Mouse (Mus musculus): ENCODE results near the gene Tmem121.
"Not testable (repeated sequence)": the region's sequence is repeated elsewhere in the genome, so short reads cannot be mapped to it uniquely, and the experiment has no call there.

Gene Tmem121

DNA sequence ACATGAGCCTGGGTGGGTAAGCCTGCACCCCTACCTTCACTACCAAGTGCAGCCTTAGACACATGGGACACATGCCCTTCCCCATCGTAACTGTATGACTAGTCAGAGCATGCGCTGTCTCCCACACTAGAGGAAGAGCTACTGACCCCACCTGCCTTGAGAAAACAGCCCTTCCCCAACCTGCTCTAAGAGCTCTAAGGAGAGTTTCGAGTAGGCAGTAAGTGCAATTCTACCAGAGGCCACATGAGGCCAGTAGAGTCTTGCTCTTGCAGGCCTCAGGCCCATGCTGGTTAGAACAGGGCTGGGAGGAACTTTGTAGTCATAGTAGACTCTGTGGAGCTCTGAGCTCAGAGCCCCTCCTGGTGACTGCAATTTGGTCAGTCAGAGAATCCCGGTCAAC is 34.7 kb downstream of the Tmem121 start:
- DNase-seq (ENCODE audit: low spot score) = peak; percentile 67

GRCm38 (mm10) chr12:113221289-113221688 is 35.6 kb downstream of the Tmem121 start:
- peak; percentile 39 for DNase-seq (ENCODE audit: low spot score)

- peak; percentile 89 for DNase-seq (ENCODE audit: low spot score)
Measured at GRCm38 (mm10) chr12:113222121-113222636, 36.4 kb downstream of the Tmem121 start.

DNA sequence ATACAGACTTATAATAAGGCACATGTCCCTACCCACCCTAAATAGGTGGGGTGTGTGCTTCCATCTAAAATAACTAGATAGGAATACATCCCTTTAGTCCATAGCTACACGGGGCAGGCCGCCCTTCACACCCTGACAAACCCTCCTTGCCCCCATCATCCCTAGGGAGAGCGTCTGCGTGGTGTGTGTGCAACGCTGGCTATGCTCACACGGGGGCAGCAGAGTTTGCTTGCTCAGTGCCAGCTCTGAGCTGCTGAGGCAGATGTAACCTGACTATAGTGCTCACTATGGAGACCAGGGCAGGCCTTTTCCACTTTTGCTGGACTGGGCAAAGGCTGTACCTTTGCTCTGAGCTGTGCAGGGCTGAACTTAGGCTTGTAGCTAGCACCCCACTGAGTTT is 37.0 kb downstream of the Tmem121 start:
- DNase-seq (ENCODE audit: low spot score) = no peak

DNA sequence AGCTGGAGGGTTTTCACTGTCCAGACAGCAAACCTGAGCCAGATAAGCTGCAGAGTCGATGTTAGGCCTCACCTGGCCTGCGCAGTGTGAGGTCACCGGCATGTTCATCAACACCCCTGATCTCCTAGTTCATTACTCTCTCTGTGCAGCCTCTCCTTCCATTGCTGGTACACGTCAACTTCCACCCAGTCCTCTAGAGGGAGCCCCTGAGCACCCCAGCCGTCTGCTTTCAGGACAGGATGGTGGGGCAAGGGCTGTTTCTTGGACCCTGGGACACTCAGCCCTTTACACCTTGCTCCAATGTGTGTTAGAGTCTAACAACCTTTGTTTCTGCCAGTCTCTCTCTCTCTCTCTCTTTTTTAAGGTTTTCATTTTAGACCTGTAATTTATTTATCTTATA is 38.5 kb downstream of the Tmem121 start:
- DNase-seq (ENCODE audit: low spot score) = no peak

DNA sequence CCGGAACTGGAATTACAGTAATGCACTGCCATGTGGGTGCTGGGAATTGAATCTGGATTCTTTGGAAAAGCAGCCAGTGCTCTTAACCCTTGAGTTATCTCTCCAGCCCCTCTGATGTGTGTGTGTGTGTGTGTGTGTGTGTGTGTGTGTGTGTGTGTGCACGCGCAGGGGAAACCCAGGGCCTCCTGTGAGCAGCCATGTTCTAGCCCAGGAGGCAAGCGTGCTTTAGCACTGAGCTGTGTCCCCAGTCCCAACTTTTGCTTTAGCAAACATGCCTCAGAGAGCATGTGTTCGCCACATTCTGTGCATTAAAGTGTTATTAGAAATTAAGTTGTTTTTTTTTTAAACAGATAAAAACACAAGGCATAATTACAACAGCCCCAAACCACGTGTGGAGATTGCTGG is 39.0 kb downstream of the Tmem121 start:
- DNase-seq (ENCODE audit: low spot score) = no peak

DNA sequence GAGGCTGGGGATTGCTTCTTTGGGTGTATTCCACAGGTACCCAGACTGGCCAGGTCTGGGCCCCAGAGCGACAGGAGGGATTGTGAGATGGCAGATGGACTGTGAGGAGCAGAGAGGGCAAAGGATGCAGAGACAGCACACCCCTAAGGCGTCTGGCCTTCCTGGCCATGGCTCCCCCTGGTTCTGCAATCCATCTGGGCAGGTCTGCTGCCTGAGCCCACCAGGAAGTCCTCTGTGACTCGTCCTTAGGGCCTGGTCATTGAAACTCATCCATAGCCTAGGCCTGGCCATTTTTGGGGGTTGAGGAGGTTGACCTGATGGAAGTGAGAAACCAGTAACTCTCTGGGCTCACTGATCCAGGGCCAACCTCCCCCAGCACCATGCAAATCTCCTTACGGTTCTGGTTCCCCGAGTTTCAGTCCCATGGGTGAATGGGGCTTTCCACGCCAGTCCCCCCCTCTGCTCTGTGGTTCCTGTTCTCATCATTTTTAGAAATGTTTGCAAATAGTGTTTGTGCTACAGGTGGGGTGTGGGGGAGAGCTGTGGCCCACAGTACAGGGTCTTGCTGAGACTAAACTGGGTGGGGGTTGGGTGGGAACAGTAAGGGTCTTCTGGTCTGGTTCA is 42.4 kb downstream of the Tmem121 start:
- no peak for DNase-seq (ENCODE audit: low spot score)

DNA sequence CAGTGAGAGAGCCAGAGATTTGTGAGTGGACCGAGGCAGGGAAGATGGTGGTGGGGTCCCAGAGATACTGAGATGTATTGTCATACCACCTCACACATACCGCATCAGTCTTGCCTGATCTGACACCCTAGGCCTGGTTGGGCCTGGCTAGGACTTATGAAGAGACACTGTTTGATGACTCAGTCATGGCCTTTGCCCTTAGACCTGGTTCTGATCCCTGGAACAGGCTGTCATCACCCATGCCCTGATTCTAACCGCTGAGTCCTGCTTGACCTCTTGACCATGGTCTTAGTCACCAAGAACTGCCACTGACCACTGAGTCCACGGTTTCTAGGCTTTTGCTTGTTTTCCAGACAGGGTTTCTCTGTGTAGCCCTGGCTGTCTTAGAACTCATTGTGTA is 45.0 kb downstream of the Tmem121 start:
- DNase-seq (ENCODE audit: low spot score) = no peak

GRCm38 (mm10) chr12:113231551-113232263 is 46.0 kb downstream of the Tmem121 start:
- not testable (repeated sequence) for DNase-seq (ENCODE audit: low spot score)

DNA sequence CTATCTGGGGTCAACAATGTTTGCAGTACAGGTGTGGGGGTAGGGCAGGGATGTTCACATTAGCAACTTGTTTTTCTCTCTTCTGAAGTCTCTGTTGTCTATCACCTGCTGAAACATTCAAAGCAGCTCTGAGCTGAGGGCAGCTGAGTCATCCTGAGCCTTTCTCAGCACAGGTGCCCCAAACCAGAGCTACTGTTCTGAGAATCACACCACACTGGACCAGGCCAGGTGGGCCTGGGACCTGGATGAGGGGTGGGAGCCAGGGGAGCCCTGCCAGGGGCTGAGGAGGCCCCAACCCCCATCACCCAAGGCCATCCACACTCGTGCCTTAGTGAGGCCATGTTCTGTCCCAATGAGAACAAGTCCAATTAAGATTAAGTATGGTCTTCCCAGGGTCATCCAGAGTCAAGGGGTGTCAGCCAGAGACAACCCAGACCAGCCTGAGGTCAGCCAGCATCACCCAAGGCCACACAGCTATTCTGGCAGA is 46.6 kb downstream of the Tmem121 start:
- DNase-seq (ENCODE audit: low spot score) = not testable (repeated sequence)

Measured in testis, postnatal 14 days (tissue).